Mouse (Mus musculus) c-Kit-positive CD71-negative TER-119-negative erythroid progenitor cells, embryonic 14.5 days (primary cell): Measurements from ENCODE around the gene Pth1r.

Source experiments
- DNase-seq: peaks from one replicate; pipeline ENCODE4 v3.0.0-alpha.2; 2013; ENCODE audit warnings: low read depth

Gene Pth1r

DNA sequence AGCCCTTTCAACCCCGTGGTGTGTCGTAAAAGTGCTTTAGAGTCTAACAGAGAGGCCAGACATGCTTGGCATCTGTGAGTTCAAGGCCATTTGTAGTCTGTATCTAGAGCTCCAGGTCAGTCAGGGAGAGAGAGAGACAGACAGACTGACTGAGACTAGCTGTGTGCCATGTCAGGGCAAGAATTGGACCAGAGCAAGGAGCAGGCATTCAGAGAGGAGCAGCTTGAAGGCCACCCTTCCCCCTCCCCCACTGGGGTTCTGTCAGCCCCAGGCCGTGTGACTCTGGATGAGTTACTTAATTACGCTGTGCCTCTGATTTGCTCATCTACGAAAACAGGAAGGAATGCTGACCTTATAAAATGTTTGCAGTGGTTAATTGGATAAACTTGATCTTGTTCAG is 64.7 kb downstream of the Pth1r start:
- no peak for DNase-seq

DNA sequence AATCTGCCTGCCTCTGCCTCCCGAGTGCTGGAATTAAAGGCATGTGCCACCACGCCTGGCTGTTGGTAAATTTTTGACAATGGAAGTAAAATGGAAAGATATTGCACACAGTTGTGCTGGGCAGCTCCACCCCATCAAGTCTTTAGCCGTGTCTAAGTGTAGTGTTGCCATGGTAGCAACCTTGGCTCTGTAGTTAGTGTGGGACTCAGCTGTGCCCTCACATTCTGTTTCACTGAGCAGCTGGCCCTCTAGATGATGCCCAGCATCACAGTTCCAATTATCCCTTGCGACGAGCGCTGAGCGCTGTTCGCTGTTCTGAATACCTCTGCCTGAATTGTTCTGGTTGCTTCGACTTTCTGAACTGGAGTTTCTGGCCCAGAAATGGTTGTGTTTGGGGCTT is 65.1 kb downstream of the Pth1r start:
- no peak for DNase-seq

- DNase-seq, result no peak
These were observed 66.0 kb downstream of the Pth1r start for GRCm38 (mm10) chr9:110680736-110681507.

- DNase-seq, result no peak
These were observed 68.1 kb downstream of the Pth1r start for GRCm38 (mm10) chr9:110678886-110679285.

GRCm38 (mm10) chr9:110676492-110676911 is 70.4 kb downstream of the Pth1r start:
- peak; percentile 72 for DNase-seq

DNA sequence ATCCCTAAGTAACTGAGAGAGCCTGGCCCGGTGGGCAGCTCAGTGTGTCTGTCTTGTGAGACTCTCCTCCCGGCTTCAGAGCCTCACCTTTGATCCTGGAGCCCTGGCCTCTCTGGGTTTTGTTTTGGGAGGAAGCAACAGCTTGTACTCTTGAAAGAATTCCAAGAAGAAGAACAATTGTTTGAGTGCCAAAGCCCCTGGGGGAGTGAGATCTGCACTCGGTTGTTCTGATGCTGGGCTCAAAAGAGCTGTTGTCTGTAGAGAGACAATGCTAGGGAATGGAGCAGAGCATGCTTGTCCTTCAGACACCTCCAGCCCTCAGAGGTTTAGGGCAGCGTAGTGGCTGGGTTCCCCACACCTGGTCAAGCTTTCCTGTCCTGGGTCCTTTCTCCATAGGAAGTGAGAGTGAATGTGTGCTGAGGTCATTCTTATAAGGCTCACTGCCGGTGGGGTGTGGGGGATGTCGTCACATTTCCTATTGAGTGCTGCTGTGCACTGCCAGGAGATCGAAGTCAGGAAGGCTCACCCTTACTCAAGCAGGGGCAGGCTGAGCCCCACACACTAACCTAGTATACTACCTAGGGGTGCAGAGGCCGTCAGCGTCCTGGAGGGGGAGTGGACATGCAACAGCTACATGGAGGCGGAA is 73.7 kb downstream of the Pth1r start:
- DNase-seq, result no peak

GRCm38 (mm10) chr9:110672462-110673106 is 74.4 kb downstream of the Pth1r start:
- no peak for DNase-seq
